Mouse (Mus musculus) bone marrow macrophage, adult 2 months (primary cell): ENCODE data around the gene Slc38a1.

Experiments
- CTCF ChIP-seq: IDR thresholded peaks from 2 replicates; pipeline ENCODE4 v1.5.1; 2012; ENCODE audit warnings: low read depth, mild to moderate bottlenecking, low read length, moderate library complexity
- POLR2A ChIP-seq: IDR thresholded peaks from 2 replicates; pipeline ENCODE4 v1.6.1; 2012; ENCODE audit warnings: mild to moderate bottlenecking, low read depth, low read length, borderline replicate concordance

DNA sequence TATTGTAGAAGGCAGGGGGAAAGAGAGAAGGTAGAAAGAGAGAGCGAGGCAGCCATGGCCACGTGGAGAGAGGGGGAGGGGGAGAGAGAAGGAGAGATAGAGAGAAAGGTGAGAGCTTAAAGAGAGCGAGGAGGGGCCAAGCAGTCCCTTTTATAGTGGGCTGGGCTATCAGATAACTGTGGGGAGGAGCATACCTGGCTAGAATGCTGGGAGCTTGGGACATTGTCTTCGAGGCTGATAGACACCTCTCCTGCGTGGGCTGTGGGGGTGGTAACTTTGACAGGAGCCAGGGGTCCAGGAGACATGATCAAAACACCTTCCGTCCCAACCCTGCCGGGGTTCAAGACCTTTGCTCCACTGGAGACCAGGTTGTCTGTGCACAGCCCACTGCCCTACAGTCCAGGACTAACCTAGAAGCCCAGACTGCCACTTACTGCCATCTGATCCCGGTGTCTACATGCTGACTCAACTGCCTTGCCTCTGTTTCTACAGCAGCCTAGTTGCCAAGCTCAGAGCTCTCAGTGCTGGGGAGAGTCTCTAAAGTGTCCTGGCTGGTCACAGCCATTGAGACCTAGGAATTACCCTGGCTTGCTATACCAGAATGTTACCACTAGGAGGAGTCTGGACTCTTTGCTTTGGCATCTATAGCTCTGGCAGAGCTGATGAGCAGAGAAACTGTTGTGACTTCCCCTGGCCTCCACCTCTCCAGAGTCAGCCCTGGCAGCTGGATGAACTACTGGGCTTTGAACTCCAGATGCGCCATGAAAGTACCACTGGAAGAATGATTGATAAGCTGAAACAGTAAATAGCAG, 90.9 kb downstream of the Slc38a1 start:
- TF ChIP-seq POLR2A = no peak
- no peak; the same call in none of the 2 replicates for TF ChIP-seq CTCF
